Mouse (Mus musculus) gastrocnemius, postnatal 36 days (tissue): ENCODE results near the gene Faf2. TPM values are rescaled to one million over a fixed set of nuclear protein-coding genes. Genes with fewer than 3 reads are reported as not detected.
"Not testable (repeated sequence)": the region's sequence is repeated elsewhere in the genome, so short reads cannot be mapped to it uniquely, and the experiment has no call there.

ENCODE experiments used
- DNase-seq, 2 experiments: peaks; one replicate each; pipeline ENCODE4 v3.0.0; 2022
- intact Hi-C: fragments of 180-260 bp; cut with DNase I; formaldehyde crosslinking; loops from one replicate; pipeline ENCODE4 v1.15.1; 2025
- total RNA-seq, 2 experiments: library from RNA; stranded (reverse); gene quantifications; 2 replicates each; pipeline ENCODE4 v1.2.3; 2021

The Faf2 gene
- total RNA-seq, 2 experiments from 2014 or later = 10.5 to 13.8 TPM

DNA sequence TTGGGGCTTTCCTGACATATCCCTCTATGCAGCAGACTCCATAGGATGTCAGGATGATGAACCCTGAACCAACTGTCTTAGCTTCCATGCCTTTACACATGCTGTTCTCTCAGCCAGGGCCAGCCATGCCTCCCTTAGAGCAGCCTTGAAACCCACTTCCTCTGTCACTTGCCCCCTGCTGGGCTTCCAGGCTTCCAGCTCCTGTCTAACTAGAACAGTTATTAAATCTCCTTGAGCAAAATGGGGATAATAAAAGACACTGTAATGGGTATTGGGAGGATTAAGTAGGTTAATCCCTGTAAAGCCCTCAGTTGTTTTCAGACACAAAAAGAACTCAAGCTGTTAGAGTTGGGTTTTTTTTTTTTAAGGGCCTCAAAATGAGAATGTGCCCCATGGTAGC is 18.1 kb upstream of the Faf2 start:
- intact Hi-C loops = no loop called here
- no peak for DNase-seq

DNA sequence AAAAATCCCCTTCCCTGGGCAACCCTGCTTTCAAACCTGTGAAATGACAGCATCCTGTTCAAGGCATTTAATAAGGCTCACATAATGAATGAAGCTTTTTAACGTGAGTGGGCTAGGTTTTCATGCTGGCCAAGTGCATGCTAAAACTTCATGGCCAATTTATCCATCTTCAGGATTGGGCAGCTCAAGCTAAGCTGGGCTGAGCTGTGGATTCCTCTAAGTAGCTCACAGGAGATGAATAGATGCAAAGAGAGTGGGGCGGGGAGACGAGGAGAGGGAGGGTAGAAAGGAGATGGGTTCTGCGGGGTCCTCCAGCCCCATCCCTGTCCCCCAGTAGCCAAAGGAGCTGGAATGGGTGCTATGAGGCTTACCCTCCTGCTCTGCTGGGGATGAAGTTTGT is 17.4 kb upstream of the Faf2 start:
- DNase-seq = no peak
- intact Hi-C loops = no loop called here

- intact Hi-C loops = no loop called here
- no peak for DNase-seq
Observed at GRCm38 (mm10) chr13:54605426-54605825, 16.2 kb upstream of the Faf2 start.

GRCm38 (mm10) chr13:54607204-54607603 is 14.4 kb upstream of the Faf2 start:
- no peak for DNase-seq
- intact Hi-C loops = no loop called here

DNA sequence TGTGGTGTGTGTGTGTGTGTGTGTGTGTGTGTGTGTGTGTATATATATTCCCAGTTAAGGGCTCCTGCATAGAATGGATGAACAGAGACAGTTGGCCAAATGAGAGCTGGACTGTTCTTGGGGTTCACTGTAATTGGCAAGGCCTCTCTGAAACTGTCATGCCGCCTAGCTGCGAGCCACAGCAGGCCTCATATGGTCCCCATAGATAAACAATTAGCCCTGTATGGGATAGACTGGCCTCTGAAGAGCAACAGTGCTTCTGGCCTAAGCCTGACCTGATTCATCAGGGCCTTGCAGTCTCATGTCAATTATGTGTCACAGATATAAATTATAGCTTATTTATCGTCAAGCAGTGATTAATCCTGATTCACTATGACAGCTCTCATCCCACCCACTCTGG is 13.6 kb upstream of the Faf2 start:
- no peak for DNase-seq
- intact Hi-C loops = no loop called here

DNA sequence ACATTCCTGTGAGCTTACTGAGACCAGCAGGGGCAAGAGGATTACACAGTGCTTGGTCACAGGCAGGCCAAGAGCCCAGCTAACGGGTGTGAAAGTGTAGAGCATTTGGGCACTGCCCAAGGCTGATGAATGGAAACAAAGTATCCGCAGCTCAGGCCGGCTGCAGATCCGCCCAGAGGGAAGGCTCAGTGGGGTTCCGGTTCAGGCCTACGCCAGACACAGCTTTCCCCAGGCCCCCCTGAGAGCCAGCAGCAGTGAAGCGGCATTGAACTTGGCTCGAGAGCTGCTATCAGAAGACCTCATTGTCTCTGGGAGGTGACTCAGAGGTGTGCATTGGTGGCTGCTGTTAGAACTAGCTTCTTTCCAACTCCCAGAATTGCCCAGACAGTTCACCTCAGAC is 12.9 kb upstream of the Faf2 start:
- DNase-seq = no peak
- intact Hi-C loops = no loop called here

DNA sequence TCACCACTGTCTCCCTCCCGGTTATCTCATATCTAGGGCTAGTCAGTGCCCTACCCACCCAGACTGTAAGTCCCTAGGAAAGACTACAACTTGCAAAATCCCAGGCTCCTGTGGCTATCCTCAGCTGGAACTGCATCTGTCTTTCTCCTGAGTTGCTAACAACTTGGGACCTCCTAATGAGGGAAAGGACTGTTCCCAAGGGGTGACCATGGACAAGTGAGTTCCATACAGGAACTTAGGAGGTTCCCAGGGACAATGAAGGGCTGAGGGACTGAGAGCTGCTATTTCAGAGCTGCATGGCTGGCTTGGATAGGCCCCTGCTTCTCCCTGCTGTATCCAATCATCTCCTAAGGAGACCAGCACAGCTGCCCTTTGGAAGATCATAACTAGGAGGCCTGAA is 12.3 kb upstream of the Faf2 start:
- no peak for DNase-seq
- intact Hi-C loops = no loop called here

DNA sequence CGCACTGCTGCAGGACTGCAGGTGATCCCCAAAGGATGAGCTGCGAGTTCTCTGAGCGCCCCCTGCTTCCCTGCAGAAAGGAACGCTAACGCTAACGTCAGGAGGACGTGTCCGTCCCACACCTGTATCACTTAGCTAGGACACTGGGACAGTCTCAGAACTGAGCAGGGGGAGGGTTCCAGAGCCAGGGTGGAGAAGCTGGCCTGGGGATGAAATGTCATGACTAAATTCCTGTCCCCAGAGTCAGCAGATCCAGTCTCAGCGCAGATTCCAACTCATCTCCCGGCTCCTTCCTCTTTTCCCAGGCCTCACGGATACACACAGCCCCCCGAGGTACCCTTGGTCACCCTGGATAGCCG is 11.0 kb upstream of the Faf2 start:
- DNase-seq = peak in 1 of 2 experiments; percentile 21
- intact Hi-C loops = no loop called here

GRCm38 (mm10) chr13:54610972-54611754 is 10.4 kb upstream of the Faf2 start, which contains the start of gene Cltb:
TSS of gene Cltb (minus strand) at chr13:54611344.
- peak; percentile 88 to 90 for DNase-seq
- intact Hi-C loops = no loop called here

DNA sequence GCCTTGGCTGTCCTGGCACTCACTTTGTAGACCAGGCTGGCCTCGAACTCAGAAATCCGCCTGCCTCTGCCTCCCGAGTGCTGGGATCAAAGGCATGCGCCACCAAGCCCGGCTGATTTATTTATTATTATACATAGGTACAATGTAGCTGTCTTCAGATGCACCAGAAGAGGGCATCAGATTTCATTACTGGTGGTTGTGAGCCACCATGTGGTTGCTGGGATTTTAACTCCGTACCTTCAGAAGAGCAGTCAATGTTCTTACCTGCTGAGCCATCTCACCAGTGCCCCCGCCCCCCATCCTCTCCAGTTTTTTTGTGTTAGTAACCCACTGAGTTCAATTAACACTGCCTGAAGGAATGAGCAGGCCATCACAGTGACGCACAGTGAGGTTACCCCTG is 8.4 kb upstream of the Faf2 start:
- intact Hi-C loops, DNase-seq: not testable (repeated sequence)

- DNase-seq = no peak
- intact Hi-C loops = no loop called here
Observed at GRCm38 (mm10) chr13:54616307-54616706, 5.3 kb upstream of the Faf2 start.

DNA sequence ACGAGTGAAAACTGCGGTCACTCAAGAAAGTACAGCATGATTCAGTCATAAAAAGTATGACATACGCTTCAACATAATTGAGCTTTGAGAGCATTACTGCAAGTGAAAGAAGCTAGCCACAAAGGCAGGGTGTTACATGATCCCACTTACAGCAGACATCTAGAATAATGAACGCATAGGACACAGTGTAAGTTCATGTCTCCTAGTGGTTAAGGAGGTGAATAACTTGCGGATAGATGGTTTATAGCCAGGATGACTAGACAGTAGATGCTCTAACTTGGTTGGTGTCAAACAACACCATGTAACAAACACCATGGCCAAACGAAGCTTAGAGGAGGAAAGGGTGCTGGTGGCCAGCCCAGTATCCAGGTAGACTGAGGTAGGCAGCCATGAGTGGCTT is 4.6 kb upstream of the Faf2 start:
- intact Hi-C loops = no loop called here
- no peak for DNase-seq

GRCm38 (mm10) chr13:54621960-54622521 is 457 bp downstream of the Faf2 start:
- intact Hi-C loops = loop anchor here (2.0 kb wide), 1 partner anchor 31 kb away; the partner anchor contains the start of genes Higd2a and Nop16
- DNase-seq = no peak

- no peak for DNase-seq
- intact Hi-C loops = no loop called here
Observed at GRCm38 (mm10) chr13:54629128-54629527, 7.5 kb downstream of the Faf2 start.

GRCm38 (mm10) chr13:54632731-54633277 is 11.2 kb downstream of the Faf2 start:
- intact Hi-C loops = loop anchor here (10.0 kb wide), 1 partner anchor 388 kb away; no protein-coding TSS in a partner anchor

GRCm38 (mm10) chr13:54635011-54635410 is 13.4 kb downstream of the Faf2 start:
- no peak for DNase-seq
- intact Hi-C loops = loop anchor here (10.0 kb wide), 1 partner anchor 390 kb away; no protein-coding TSS in a partner anchor

More at GRCm38 (mm10) chr13:54632731-54633277, 11.2 kb downstream of the Faf2 start:
- DNase-seq = no peak

DNA sequence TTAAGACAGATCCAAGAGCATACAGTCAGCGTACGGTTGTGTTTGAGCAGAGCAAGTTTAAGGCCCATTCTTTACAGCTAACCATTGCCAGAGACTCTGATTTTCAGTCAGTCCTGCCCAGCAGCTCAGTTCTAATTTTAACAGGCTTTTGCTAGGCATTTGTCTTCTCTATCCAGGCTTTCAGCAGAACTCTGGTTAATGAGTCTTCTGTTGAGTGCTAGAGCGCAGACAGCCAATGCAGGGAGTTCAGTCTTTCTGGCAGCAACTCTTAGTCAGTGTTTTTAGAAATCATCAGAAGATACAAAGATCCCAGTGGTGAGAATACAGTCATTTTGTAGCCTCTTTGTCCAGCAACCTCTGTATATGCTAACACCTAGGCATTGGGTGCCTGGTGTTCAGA is 28.9 kb downstream of the Faf2 start:
- intact Hi-C loops = no loop called here
- DNase-seq = no peak

DNA sequence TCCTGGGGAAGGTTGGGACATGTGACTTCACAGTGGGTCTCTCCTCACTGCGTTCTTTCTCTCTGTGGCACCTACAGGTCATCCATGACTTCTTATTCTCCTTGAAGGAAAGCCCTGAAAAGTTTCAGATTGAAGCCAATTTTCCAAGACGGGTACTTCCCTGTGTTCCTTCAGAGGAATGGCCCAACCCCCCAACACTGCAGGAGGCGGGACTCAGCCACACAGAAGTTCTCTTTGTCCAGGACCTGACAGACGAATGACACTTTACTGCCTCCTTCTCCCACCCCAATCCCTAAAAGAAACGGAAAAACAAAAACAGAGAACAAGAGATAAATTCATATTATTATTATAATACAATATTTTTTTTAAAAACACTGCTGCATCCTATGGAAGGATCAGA is 39.3 kb downstream of the Faf2 start:
- intact Hi-C loops = no loop called here
- DNase-seq = no peak

GRCm38 (mm10) chr13:54661358-54661757 is 39.8 kb downstream of the Faf2 start:
- no peak for DNase-seq
- intact Hi-C loops = no loop called here

DNA sequence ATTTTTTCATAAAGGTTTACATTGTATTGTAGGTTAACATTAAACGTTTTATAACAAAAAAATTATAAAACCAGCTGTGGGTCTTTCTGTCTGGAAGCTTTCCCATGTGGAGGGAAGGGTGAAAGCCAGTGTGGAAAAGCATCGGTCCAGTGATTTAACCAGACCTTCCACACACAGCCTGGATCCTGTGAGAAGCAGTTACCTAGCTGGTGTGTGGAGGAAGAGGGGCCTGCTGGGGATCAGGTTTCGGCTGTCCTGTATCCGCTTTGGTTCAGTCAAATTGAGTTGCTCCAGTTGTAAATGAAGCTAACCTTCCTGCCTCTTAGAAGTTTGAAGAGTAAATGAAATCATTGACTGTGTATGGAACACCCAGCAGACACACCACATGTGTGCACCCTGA is 42.4 kb downstream of the Faf2 start:
- no peak for DNase-seq
- intact Hi-C loops = no loop called here

DNA sequence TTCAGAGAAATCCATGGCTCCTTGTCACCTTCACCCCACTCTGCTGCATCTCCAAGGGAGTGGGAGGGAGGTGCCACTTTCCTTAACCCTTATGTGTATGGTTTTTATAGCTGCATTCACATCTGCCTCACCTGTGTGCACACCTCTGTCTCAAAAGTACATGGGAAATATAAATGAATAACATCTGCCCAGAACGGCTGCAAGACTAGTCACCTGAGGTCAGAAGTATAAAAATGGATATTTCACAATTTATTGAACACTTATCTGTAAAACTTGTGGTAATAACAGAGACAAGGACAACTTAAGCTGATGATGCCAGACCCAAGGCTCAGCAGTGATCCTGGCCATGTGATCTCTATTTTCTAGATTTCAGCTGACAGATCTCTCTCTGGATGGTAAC is 42.9 kb downstream of the Faf2 start:
- intact Hi-C loops = no loop called here
- DNase-seq = no peak

DNA sequence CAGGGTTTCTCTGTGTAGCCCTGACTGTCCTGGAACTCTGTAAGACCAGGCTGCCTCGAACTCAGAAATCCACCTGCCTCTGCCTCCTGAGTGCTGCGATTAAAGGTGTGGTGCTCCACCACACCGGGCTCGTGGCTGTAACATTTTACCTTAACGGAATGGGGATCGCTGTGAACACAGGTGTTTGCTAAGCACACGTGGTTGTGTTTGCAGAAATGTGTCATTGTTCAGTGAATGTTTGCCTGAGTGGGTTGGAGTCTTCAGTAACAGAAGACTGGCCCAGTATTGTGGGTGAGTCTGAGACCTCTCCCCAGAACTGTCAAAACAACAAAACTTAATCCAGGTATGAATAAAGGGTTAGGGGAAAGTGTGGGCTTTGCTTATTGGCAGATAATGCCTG is 43.5 kb downstream of the Faf2 start:
- no peak for DNase-seq
- intact Hi-C loops = no loop called here
